Mouse (Mus musculus) megakaryocyte, embryonic 14.5 days (primary cell): ENCODE measurements around the gene Vps53. TPM values are rescaled to one million over a fixed set of nuclear protein-coding genes. Genes with fewer than 3 reads are reported as not detected.
"Not testable (repeated sequence)": the region's sequence is repeated elsewhere in the genome, so short reads cannot be mapped to it uniquely, and the experiment has no call there.

Experiments used
- H3K27me3 ChIP-seq: replicated peaks from 2 replicates; pipeline ENCODE3; 2012; ENCODE audit warnings: inconsistent platforms
- H3K36me3 ChIP-seq: replicated peaks from 2 replicates; pipeline ENCODE3; 2012; ENCODE audit warnings: low read length, inconsistent platforms, mixed read lengths
- H3K4me1 ChIP-seq: 2 replicates; pipeline ENCODE4 v1.6.1; 2012; ENCODE audit warnings: inconsistent platforms
- H3K4me3 ChIP-seq: replicated peaks from 2 replicates; pipeline ENCODE3; 2012; ENCODE audit warnings: moderate library complexity, mild to moderate bottlenecking, inconsistent platforms
- H3K9me3 ChIP-seq: 2 replicates; pipeline ENCODE4 v1.6.1; 2012; ENCODE audit warnings: inconsistent platforms
- FLI1 ChIP-seq: IDR thresholded peaks from 2 replicates; pipeline ENCODE4 v1.6.1; 2012; ENCODE audit warnings: low read length, inconsistent platforms, mixed read lengths
- GATA1 ChIP-seq: IDR thresholded peaks from 3 replicates; pipeline ENCODE4 v1.6.1; 2012; ENCODE audit warnings: mixed read lengths, low read length, inconsistent platforms, borderline replicate concordance
- polyA plus RNA-seq: library from polyadenylated mRNA; stranded (reverse); fragments of >175 nt; gene quantifications from 2 replicates; pipeline ENCODE4 v1.2.3, GENCODE M21; 2012; ENCODE audit warnings: low replicate concordance; ENCODE audit not compliant: insufficient read depth

Vps53 gene
- polyA plus RNA-seq, 1 experiment, result 34.4 TPM

DNA sequence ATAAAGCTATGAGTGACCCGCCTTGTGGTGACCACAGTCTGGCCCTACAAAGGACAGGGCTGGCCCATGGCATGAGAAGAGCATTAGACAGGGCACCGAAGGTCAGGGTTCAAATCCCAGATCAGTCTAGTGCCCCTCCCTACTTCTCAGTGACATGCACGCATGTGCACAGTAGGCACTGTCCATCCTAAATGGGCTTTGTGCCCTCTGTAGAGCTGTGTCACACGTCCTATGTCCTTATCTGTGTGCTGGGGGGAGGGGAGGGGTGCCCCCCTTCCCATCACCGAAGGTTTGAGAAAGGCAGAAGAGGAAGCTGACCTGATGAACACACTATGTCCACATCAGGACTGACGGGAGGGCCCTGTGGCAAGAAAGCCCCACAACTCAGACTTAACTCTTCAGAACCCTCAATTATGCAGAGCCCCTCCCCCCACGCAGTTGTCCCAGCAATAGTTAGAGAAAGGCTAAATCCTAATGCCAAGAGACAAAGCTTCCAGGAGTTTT, 154.3 kb downstream of the Vps53 start:
- Histone ChIP-seq H3K4me3 (no peak overlapping the region), H3K9me3 (no peaks in the 10 kb centered on the region), H3K36me3 (no peaks in the 10 kb centered on the region), H3K4me1 (peaks cover 33% of the 10 kb centered on the region), H3K27me3 (peaks cover 81% of the 10 kb centered on the region)
- TF ChIP-seq FLI1, result no peak
- no peak for TF ChIP-seq GATA1

DNA sequence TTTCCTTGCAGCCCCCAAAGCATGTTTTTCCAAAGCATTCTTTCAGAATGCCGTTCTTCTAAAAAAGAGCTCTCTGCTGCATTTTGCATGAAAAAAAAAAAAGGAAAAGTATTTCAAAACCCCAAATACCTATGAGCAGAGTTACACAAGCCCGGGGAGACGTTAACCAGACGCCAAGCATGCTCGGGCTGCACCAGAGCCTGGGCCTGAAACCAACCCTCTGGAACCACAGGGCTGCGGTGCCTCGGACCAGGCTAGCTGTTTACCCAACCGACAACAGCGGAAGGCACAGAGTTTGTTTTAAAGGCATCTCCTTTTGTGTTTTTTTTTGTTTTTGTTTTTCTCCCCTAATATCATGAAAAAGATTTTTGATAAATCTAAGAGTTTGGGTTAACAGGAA, 158.5 kb downstream of the Vps53 start:
- H3K36me3 ChIP-seq, result no peaks in the 10 kb centered on the region
- peaks cover 13% of the 10 kb centered on the region for H3K4me1 ChIP-seq
- H3K9me3 ChIP-seq, result no peaks in the 10 kb centered on the region
- H3K4me3 ChIP-seq, result no peak overlapping the region
- no peak for TF ChIP-seq FLI1
- TF ChIP-seq GATA1, result no peak
- peaks cover 57% of the 10 kb centered on the region for H3K27me3 ChIP-seq

DNA sequence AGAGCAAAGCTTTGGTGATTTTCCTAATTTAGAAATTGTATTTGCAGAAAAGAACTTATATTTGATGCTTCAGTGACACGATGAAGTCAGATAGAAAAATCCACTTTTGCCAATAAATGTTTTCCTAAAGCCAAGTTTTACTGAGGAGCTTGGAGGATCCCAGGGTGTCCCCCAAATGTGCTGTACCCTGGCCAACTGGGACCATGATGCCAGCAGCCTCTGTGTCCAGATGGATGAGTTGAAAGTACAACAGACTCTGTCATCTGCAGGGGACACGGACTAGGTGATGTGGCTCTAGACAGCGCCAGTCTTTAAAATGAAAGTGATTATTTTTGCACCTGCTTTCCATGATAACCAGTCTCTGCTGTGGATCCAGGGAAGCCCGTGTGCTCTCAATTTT, 159.6 kb downstream of the Vps53 start:
- peaks cover 6% of the 10 kb centered on the region for H3K4me1 ChIP-seq
- H3K4me3 ChIP-seq, result no peak overlapping the region
- TF ChIP-seq GATA1 (no peak), FLI1 (no peak)
- H3K9me3 ChIP-seq, result no peaks in the 10 kb centered on the region
- H3K27me3 ChIP-seq, result peaks cover 54% of the 10 kb centered on the region
- no peaks in the 10 kb centered on the region for H3K36me3 ChIP-seq

DNA sequence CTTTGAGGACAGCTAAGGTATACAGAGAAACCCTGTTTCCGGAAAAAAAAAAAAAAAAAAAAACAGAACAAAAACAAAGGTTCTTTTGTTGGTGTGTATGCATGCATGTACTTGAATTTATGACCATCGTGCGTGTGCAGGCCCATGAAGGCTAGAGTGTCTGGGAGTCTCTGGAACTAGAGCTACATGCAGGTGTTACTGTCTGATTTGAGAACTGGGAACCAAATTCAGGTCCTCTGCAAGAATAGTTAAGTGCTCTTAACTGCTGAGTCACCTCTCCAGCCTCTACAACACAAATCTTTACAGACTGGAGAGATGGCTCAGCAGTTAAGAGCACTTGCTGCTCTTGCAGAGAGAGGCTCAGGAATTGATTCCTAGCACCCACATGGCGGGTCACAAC, 163.6 kb downstream of the Vps53 start:
- peaks cover 6% of the 10 kb centered on the region for H3K4me1 ChIP-seq
- peaks cover 45% of the 10 kb centered on the region for H3K27me3 ChIP-seq
- no peak overlapping the region for H3K4me3 ChIP-seq
- no peaks in the 10 kb centered on the region for H3K9me3 ChIP-seq
- H3K36me3 ChIP-seq, result no peaks in the 10 kb centered on the region
- TF ChIP-seq FLI1 (no peak), GATA1 (no peak)

DNA sequence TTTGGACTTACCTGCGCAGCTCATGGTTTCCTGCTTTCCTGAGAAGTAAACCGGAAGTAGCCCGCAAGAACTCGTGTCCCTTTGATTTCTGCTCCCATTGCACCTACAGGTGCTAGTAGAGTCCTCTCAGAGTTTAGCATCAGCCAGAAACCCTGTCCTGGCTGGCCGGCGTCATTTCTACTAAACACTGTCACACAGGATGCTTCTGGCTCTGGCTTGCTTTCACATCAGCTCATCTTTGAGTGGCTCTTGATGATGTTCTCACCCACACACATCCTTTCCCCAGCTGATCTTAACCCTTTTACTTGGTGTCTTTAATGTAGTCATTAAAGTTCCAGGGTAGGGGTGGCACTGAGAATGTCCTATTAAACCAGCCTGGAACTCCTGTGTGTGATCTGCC, 164.2 kb downstream of the Vps53 start:
- no peak overlapping the region for H3K4me3 ChIP-seq
- peaks cover 41% of the 10 kb centered on the region for H3K27me3 ChIP-seq
- TF ChIP-seq GATA1 (no peak), FLI1 (no peak)
- no peaks in the 10 kb centered on the region for H3K9me3 ChIP-seq
- H3K4me1 ChIP-seq, result peaks cover 4% of the 10 kb centered on the region
- H3K36me3 ChIP-seq, result no peaks in the 10 kb centered on the region

DNA sequence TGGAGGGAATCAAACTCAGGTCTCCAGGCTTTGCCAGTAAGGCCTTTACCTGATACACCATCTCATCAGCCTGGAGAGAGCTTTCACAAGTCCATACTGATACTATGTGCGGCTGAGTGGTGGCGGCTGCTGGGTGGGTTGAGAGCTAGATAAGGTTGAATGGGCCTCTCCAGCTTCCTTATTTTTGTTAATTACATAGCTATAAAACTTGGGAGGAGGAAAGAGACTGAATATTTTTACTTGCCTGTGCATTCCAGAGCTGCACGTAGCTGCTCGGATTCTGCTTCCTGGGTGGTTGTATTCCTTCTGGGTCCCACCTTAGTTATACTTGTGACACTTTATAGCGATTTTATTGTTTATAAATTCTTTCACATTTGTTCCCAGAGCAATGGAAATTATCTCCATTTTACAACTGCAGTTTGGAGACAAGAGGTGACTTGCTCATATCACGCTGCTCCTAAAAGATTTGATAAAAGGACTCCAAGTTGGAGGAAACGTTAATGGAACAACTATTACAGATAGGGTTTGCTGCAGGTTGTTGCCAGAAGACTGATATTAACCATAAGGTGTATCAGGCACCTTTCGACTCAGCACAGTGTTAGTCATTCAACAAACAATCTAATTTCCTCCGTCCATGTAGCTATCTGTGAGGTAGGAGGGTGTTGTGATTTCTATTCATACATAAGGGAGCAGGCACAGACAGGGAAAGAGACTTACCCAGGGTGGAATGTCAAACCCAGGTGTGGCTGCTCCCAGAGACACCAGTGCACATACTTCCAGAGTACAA, 168.4 kb downstream of the Vps53 start:
- H3K36me3 ChIP-seq, result no peaks in the 10 kb centered on the region
- H3K27me3 ChIP-seq, result peaks cover 50% of the 10 kb centered on the region
- no peaks in the 10 kb centered on the region; the same call in 1 of the 2 replicates for H3K4me1 ChIP-seq
- TF ChIP-seq FLI1 (no peak), GATA1 (no peak)
- no peaks in the 10 kb centered on the region for H3K9me3 ChIP-seq
- H3K4me3 ChIP-seq, result no peak overlapping the region

DNA sequence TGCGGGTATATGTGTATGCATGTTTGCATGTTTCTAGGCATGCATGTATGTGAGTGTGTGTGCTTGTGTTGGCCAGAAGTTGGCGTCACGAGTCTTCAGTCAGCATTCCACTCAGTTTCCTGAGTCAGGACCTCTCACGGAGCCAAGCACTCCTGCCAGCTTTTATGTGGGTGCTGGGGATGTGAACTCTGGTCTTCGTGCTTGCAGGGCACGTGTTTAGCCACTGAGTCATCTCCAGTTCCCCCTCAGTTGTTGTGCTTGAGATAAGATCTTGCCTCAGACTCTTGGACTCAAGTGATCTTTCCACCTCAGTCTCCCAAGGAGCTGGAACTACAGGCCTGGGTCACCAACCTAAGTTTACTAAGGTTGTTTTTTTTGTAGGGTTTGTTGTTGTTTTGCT, 170.3 kb downstream of the Vps53 start:
- no peak overlapping the region for H3K4me3 ChIP-seq
- H3K36me3 ChIP-seq, result no peaks in the 10 kb centered on the region
- H3K9me3 ChIP-seq, result no peaks in the 10 kb centered on the region
- peaks cover 38% of the 10 kb centered on the region for H3K27me3 ChIP-seq
- TF ChIP-seq GATA1 (no peak), FLI1 (no peak)
- H3K4me1 ChIP-seq, result no peaks in the 10 kb centered on the region

DNA sequence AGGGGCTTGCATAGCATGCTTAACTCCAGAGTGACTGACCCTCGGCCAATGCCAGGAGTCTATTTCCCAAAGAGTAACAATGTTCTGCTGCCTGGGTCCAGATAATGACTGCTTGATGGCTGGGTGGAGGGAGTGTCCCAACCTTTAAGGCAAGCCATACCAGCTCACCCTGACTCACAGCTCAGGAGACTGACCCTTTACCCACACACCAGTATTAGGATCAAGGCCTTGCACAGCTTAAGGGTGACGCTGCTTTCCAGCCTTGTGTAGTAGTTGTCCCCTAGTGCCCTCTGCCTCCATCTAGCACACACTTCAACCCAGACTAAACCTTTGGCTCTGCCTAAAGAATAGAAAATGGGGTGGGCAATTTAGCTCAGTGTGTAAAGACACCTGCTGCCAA, 171.3 kb downstream of the Vps53 start:
- Histone ChIP-seq H3K9me3 (no peaks in the 10 kb centered on the region), H3K36me3 (no peaks in the 10 kb centered on the region), H3K27me3 (peaks cover 38% of the 10 kb centered on the region), H3K4me1 (peaks cover 3% of the 10 kb centered on the region), H3K4me3 (no peak overlapping the region)
- TF ChIP-seq FLI1, result no peak
- TF ChIP-seq GATA1, result no peak

DNA sequence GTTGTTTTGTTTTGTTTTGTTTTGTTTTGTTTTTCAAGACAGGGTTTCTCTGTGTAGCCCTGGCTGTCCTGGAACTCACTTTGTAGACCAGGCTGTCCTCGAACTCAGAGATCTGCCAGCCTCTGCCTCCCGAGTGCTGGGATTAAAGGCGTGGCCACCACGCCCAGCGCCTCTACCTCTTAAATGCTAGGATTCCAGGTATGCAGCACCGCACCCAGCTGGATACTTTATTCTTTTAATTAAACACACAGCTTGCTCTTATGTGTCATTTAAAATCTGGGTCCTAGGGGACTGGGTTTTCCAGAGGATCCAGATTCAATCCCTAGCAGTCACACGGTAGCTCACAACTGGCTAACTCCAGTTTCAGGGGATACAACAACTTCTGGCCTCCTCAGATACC, 175.2 kb downstream of the Vps53 start:
- H3K9me3 ChIP-seq, H3K36me3 ChIP-seq, H3K4me3 ChIP-seq: not testable (repeated sequence)
- Histone ChIP-seq H3K4me1 (peaks cover 32% of the 10 kb centered on the region), H3K27me3 (peaks cover 55% of the 10 kb centered on the region)

DNA sequence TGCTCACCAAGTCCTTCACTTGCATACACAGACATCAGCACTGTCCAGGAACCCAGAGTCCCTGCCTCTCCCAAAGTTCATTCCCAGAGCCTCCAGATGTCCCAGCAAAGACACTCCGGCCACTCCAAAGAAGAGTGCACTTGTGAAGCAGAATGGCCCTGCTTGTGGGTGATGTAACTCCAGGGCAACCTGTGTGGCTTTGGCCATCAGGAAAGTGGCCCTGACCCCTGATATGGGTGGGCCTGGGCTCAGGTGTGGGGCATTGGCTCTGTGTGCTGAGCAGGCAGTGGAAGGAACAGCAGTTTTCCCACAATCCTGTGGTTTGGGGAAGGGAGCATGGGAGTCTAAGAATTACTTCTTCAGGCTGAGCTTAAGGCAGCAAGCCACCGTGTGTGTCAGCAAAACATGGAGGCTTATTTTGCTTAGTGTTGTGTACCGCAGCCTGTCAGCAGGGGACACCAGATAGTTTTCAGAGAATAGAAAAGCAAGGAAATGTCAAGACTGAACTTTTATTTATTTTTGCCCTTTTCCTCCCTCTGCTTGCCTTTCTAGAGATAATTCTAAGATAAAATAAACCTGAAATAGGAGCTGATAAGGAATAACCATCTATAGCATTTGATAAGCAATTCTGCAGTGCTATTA, 178.1 kb downstream of the Vps53 start:
- Histone ChIP-seq H3K4me3 (peak overlapping the region; percentile 42), H3K4me1 (peaks cover 41% of the 10 kb centered on the region), H3K36me3 (no peaks in the 10 kb centered on the region), H3K9me3 (no peaks in the 10 kb centered on the region), H3K27me3 (peaks cover 39% of the 10 kb centered on the region)
- TF ChIP-seq FLI1 (no peak), GATA1 (no peak)

DNA sequence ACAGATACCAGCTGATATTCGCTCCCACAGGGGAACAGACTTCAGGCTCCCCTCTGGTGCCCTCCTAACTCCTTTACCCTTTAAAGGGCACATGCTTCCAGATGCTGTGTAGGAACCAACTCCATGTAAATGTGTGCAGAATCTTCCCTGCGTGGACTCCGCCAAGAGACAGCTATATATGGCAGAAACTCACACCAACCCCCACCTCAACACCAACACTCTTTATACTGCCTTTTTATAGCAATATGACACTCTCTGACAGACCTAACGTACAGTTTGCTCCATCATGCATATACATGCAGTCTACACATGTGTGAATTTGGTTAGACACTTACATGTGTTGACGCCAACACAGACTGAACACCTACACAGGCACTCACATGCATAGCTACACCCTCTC, 178.7 kb downstream of the Vps53 start:
- Histone ChIP-seq H3K36me3 (no peaks in the 10 kb centered on the region), H3K4me1 (peaks cover 41% of the 10 kb centered on the region), H3K9me3 (no peaks in the 10 kb centered on the region), H3K4me3 (no peak overlapping the region), H3K27me3 (peaks cover 37% of the 10 kb centered on the region)
- TF ChIP-seq GATA1 (no peak), FLI1 (no peak)
